Mouse (Mus musculus) C2C12 (cell line): Measurements from ENCODE around the gene Btnl10.

Experiments
- CEBPB ChIP-seq: IDR thresholded peaks from one replicate; pipeline ENCODE4 v1.6.1; 2011; ENCODE audit warnings: low read depth, mild to moderate bottlenecking, control low read depth, moderate library complexity
- CTCF ChIP-seq: IDR thresholded peaks from one replicate; pipeline ENCODE4 v1.5.1; 2011; ENCODE audit not compliant: control insufficient read depth, insufficient read depth, insufficient read length
- MAX ChIP-seq: IDR thresholded peaks from one replicate; pipeline ENCODE4 v1.6.1; 2011; ENCODE audit warnings: mild to moderate bottlenecking, control low read depth
- MYOD1 ChIP-seq: IDR thresholded peaks from one replicate; pipeline ENCODE4 v1.6.1; 2011; ENCODE audit warnings: low read depth; ENCODE audit not compliant: control insufficient read depth, insufficient read length
- MYOG ChIP-seq: IDR thresholded peaks from one replicate; pipeline ENCODE4 v1.6.1; 2011; ENCODE audit not compliant: control insufficient read depth, insufficient read length; ENCODE audit errors: extremely low read depth

DNA sequence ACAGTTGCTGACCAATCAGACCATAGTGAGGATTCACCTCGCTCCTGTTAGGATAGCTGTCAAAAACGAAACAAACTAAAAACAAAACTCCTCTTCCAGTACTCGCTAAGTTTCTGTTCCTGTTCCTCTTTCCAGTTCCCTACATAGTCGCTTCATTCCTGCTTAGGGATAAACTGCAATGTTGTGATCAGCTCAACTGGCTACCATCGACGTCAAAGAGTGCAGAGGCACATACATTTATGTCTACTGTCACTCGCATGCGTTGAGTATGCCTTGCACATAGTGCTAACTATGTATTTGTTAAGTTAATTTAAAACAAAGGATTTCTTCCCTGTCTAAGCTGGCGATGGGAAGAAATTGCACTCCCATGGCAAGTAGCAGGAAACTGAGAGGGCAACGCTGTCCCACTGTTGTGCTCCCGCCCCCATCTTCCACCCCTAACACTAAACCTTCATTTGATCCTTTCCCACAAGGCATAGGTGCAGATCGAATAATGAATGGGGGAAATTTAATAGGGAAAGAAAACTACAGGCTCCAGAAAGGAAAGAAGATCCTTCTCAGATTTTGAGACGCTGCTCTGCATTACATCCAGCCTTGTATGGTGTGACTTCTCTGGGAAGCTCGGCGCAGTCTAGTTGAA, 41.6 kb downstream of the Btnl10 start:
- TF ChIP-seq MYOG, result no peak
- TF ChIP-seq MAX, result no peak
- no peak for TF ChIP-seq CTCF
- TF ChIP-seq MYOD1, result no peak
- TF ChIP-seq CEBPB, result no peak
